Mouse (Mus musculus) liver, postnatal 0 days (tissue): Measurements from ENCODE around the gene Trub1.

Source experiments
- CTCF ChIP-seq: sonication (generic); IDR thresholded peaks from 2 replicates; pipeline ENCODE4 v1.5.1; 2016; ENCODE audit warnings: antibody characterized with exemption, low read depth
- EP300 ChIP-seq: IDR thresholded peaks from 2 replicates; pipeline ENCODE4 v1.6.1; 2016; ENCODE audit warnings: antibody characterized with exemption, low read depth, mild to moderate bottlenecking

- no peak for TF ChIP-seq CTCF
- TF ChIP-seq EP300: no peak
Observed at GRCm38 (mm10) chr19:57473301-57473700, 20.6 kb downstream of the Trub1 start.
